Mouse (Mus musculus) embryo, embryonic 10.5 days (tissue): ENCODE measurements around the gene Hephl1.

Source experiments
- DNase-seq: peaks from one replicate; pipeline ENCODE4 v3.0.0-alpha.2; 2015; ENCODE audit warnings: low spot score

Hephl1 gene

GRCm38 (mm10) chr9:15017791-15018755 is 93.8 kb downstream of the Hephl1 start:
- no peak for DNase-seq

- DNase-seq = peak; percentile 92
Measured at GRCm38 (mm10) chr9:15015223-15015956, 96.5 kb downstream of the Hephl1 start.

- DNase-seq = no peak
Measured at GRCm38 (mm10) chr9:15007566-15007965, 104.3 kb downstream of the Hephl1 start.

- no peak for DNase-seq
Measured at GRCm38 (mm10) chr9:15004298-15004685, 107.6 kb downstream of the Hephl1 start.

- DNase-seq = peak; percentile 60
Measured at GRCm38 (mm10) chr9:15003676-15004297, 108.1 kb downstream of the Hephl1 start.

- peak; percentile 44 for DNase-seq
Measured at GRCm38 (mm10) chr9:15002995-15003613, 108.8 kb downstream of the Hephl1 start.
